Mouse (Mus musculus): ENCODE results near the gene Dclk3. TPM values are rescaled to one million over a fixed set of nuclear protein-coding genes. Genes with fewer than 3 reads are reported as not detected.

Gene Dclk3
- polyA plus RNA-seq, 1 experiment from 2014 or later = 0.07 TPM

GRCm38 (mm10) chr9:111497074-111497811 is 58.4 kb downstream of the Dclk3 start:
- H3K9ac ChIP-seq = no peak overlapping the region
- no peak overlapping the region for H3K4me3 ChIP-seq
- peaks cover 7% of the 10 kb centered on the region; the same call in 1 of the 2 replicates for H3K27me3 ChIP-seq (replicated peaks)
- H3K4me2 ChIP-seq = no peak overlapping the region
- ATAC-seq = no peak
- 18% methylated on average over 9 of the region's 9 CpGs for WGBS (ENCODE audit: insufficient replicate concordance)
- no peaks in the 10 kb centered on the region for H3K36me3 ChIP-seq
- no peaks in the 10 kb centered on the region for H3K4me1 ChIP-seq
- H3K27ac ChIP-seq = no peak overlapping the region
- no peaks in the 10 kb centered on the region for H3K9me3 ChIP-seq (replicated peaks)

- Histone ChIP-seq H3K4me2 (no peak overlapping the region), H3K4me1 (no peaks in the 10 kb centered on the region), H3K9me3 (replicated peaks) (no peaks in the 10 kb centered on the region), H3K9ac (no peak overlapping the region), H3K27me3 (replicated peaks) (0 out of 2 replicates have a peak, but pooled peaks cover 3% of the 10 kb centered on the region), H3K36me3 (no peaks in the 10 kb centered on the region), H3K4me3 (no peak overlapping the region), H3K27ac (no peak overlapping the region)
- 73% methylated on average over 9 of the region's 9 CpGs for WGBS (ENCODE audit: insufficient replicate concordance)
- no peak for ATAC-seq
These were observed 61.3 kb downstream of the Dclk3 start for GRCm38 (mm10) chr9:111500211-111500610.

GRCm38 (mm10) chr9:111506075-111506474 is 67.2 kb downstream of the Dclk3 start:
- 43% methylated on average over 3 of the region's 3 CpGs for WGBS (ENCODE audit: insufficient replicate concordance)
- no peak overlapping the region for H3K4me2 ChIP-seq
- H3K27ac ChIP-seq = no peak overlapping the region
- no peaks in the 10 kb centered on the region for H3K36me3 ChIP-seq
- no peaks in the 10 kb centered on the region for H3K4me1 ChIP-seq
- no peak overlapping the region for H3K9ac ChIP-seq
- no peak for ATAC-seq
- peaks cover 4% of the 10 kb centered on the region; the same call in 1 of the 2 replicates for H3K9me3 ChIP-seq (replicated peaks)
- H3K27me3 ChIP-seq (replicated peaks) = no peaks in the 10 kb centered on the region
- no peak overlapping the region for H3K4me3 ChIP-seq

GRCm38 (mm10) chr9:111514586-111515473 is 75.9 kb downstream of the Dclk3 start:
- 74% methylated on average over 15 of the region's 15 CpGs for WGBS (ENCODE audit: insufficient replicate concordance)
- no peaks in the 10 kb centered on the region for H3K27me3 ChIP-seq (replicated peaks)
- no peak overlapping the region for H3K4me3 ChIP-seq
- no peaks in the 10 kb centered on the region for H3K9me3 ChIP-seq (replicated peaks)
- no peak overlapping the region for H3K4me2 ChIP-seq
- no peak overlapping the region for H3K9ac ChIP-seq
- no peak for ATAC-seq
- no peak overlapping the region for H3K27ac ChIP-seq
- no peaks in the 10 kb centered on the region for H3K4me1 ChIP-seq
- no peaks in the 10 kb centered on the region for H3K36me3 ChIP-seq

- Histone ChIP-seq H3K27ac (no peak overlapping the region), H3K36me3 (no peaks in the 10 kb centered on the region), H3K9me3 (replicated peaks) (no peaks in the 10 kb centered on the region), H3K9ac (no peak overlapping the region), H3K4me2 (no peak overlapping the region), H3K4me3 (no peak overlapping the region), H3K4me1 (no peaks in the 10 kb centered on the region), H3K27me3 (replicated peaks) (no peaks in the 10 kb centered on the region)
- no peak for ATAC-seq
- 76% methylated on average over 3 of the region's 3 CpGs for WGBS (ENCODE audit: insufficient replicate concordance)
These were observed 76.7 kb downstream of the Dclk3 start for GRCm38 (mm10) chr9:111515536-111515935.

GRCm38 (mm10) chr9:111522226-111522625 is 83.3 kb downstream of the Dclk3 start:
- H3K36me3 ChIP-seq = no peaks in the 10 kb centered on the region
- WGBS (ENCODE audit: insufficient replicate concordance) = 56% methylated on average over 7 of the region's 7 CpGs
- no peak overlapping the region for H3K4me3 ChIP-seq
- no peak overlapping the region for H3K4me2 ChIP-seq
- H3K9ac ChIP-seq = no peak overlapping the region
- H3K4me1 ChIP-seq = no peaks in the 10 kb centered on the region
- no peaks in the 10 kb centered on the region for H3K27me3 ChIP-seq (replicated peaks)
- no peak for ATAC-seq
- H3K27ac ChIP-seq = no peak overlapping the region
- no peaks in the 10 kb centered on the region for H3K9me3 ChIP-seq (replicated peaks)

GRCm38 (mm10) chr9:111523111-111523510 is 84.2 kb downstream of the Dclk3 start:
- H3K4me3 ChIP-seq = no peak overlapping the region
- WGBS (ENCODE audit: insufficient replicate concordance) = 80% methylated on average over 11 of the region's 11 CpGs
- no peaks in the 10 kb centered on the region for H3K36me3 ChIP-seq
- H3K9ac ChIP-seq = no peak overlapping the region
- no peak overlapping the region for H3K4me2 ChIP-seq
- no peaks in the 10 kb centered on the region for H3K9me3 ChIP-seq (replicated peaks)
- no peaks in the 10 kb centered on the region for H3K27me3 ChIP-seq (replicated peaks)
- no peak for ATAC-seq
- no peaks in the 10 kb centered on the region for H3K4me1 ChIP-seq
- no peak overlapping the region for H3K27ac ChIP-seq

- no peaks in the 10 kb centered on the region for H3K27me3 ChIP-seq (replicated peaks)
- no peak overlapping the region for H3K27ac ChIP-seq
- H3K4me3 ChIP-seq = no peak overlapping the region
- WGBS (ENCODE audit: insufficient replicate concordance) = 75% methylated on average over 3 of the region's 3 CpGs
- no peak overlapping the region for H3K4me2 ChIP-seq
- no peaks in the 10 kb centered on the region for H3K36me3 ChIP-seq
- no peak for ATAC-seq
- no peak overlapping the region for H3K9ac ChIP-seq
- no peaks in the 10 kb centered on the region for H3K4me1 ChIP-seq
- H3K9me3 ChIP-seq (replicated peaks) = no peaks in the 10 kb centered on the region
These were observed 85.0 kb downstream of the Dclk3 start for GRCm38 (mm10) chr9:111523871-111524270.

GRCm38 (mm10) chr9:111534744-111535423 is 96.0 kb downstream of the Dclk3 start:
- H3K9me3 ChIP-seq (replicated peaks) = no peaks in the 10 kb centered on the region
- H3K36me3 ChIP-seq = no peaks in the 10 kb centered on the region
- no peak overlapping the region for H3K4me3 ChIP-seq
- peak; percentile 90 for ATAC-seq
- no peaks in the 10 kb centered on the region for H3K27me3 ChIP-seq (replicated peaks)
- H3K27ac ChIP-seq = no peak overlapping the region
- H3K9ac ChIP-seq = no peak overlapping the region
- no peak overlapping the region; the same call in 1 of the 2 replicates for H3K4me2 ChIP-seq
- WGBS (ENCODE audit: insufficient replicate concordance) = 25% methylated on average over 7 of the region's 7 CpGs
- H3K4me1 ChIP-seq = peaks cover 11% of the 10 kb centered on the region

- Histone ChIP-seq H3K4me3 (no peak overlapping the region), H3K27ac (no peak overlapping the region), H3K4me1 (peaks cover 11% of the 10 kb centered on the region), H3K27me3 (replicated peaks) (no peaks in the 10 kb centered on the region), H3K9ac (no peak overlapping the region), H3K9me3 (replicated peaks) (no peaks in the 10 kb centered on the region), H3K36me3 (no peaks in the 10 kb centered on the region), H3K4me2 (no peak overlapping the region)
- peak; percentile 54; the same call in 1 of the 2 replicates for ATAC-seq
- 64% methylated on average over 8 of the region's 8 CpGs for WGBS (ENCODE audit: insufficient replicate concordance)
These were observed 96.7 kb downstream of the Dclk3 start for GRCm38 (mm10) chr9:111535445-111536064.

Data from liver, embryonic 12.5 days (tissue).